Mouse (Mus musculus): ENCODE measurements around the gene Tmem184b.

The Tmem184b gene

GRCm38 (mm10) chr15:79402836-79403762 lies at the start of gene Tmem184b:
Gene Tmem184b (minus strand): TSS chr15:79403569.
- DNase-seq: peak; percentile 84

GRCm38 (mm10) chr15:79448041-79448440 lies 44.7 kb upstream of the Tmem184b start:
- DNase-seq: no peak

- DNase-seq: no peak
Measured at GRCm38 (mm10) chr15:79445786-79446654, 42.7 kb upstream of the Tmem184b start.

- DNase-seq: peak; percentile 42
Measured at GRCm38 (mm10) chr15:79443856-79444410, 40.6 kb upstream of the Tmem184b start.

GRCm38 (mm10) chr15:79442961-79443518 lies 39.7 kb upstream of the Tmem184b start:
- DNase-seq: no peak

- DNase-seq: no peak
Measured at GRCm38 (mm10) chr15:79442257-79442611, 38.9 kb upstream of the Tmem184b start.

GRCm38 (mm10) chr15:79441331-79442256 lies 38.2 kb upstream of the Tmem184b start:
- peak; percentile 87 for DNase-seq

GRCm38 (mm10) chr15:79440651-79441330 lies 37.4 kb upstream of the Tmem184b start:
- DNase-seq: no peak

- peak; percentile 71 for DNase-seq
Measured at GRCm38 (mm10) chr15:79440223-79440622, 36.9 kb upstream of the Tmem184b start.

GRCm38 (mm10) chr15:79439386-79439785 lies 36.0 kb upstream of the Tmem184b start:
- no peak for DNase-seq

GRCm38 (mm10) chr15:79438816-79439215 lies 35.4 kb upstream of the Tmem184b start:
- DNase-seq: no peak

GRCm38 (mm10) chr15:79438209-79438810 lies 34.9 kb upstream of the Tmem184b start:
- no peak for DNase-seq

GRCm38 (mm10) chr15:79437541-79438208 lies 34.3 kb upstream of the Tmem184b start:
- no peak for DNase-seq

- DNase-seq: no peak
Measured at GRCm38 (mm10) chr15:79436481-79436921, 33.1 kb upstream of the Tmem184b start.

GRCm38 (mm10) chr15:79435191-79435671 lies 31.9 kb upstream of the Tmem184b start:
- DNase-seq: peak; percentile 39

GRCm38 (mm10) chr15:79432892-79433291 lies 29.5 kb upstream of the Tmem184b start:
- DNase-seq: peak; percentile 41

- no peak for DNase-seq
Measured at GRCm38 (mm10) chr15:79432328-79432727, 29.0 kb upstream of the Tmem184b start.

- DNase-seq: no peak
Measured at GRCm38 (mm10) chr15:79431925-79432324, 28.6 kb upstream of the Tmem184b start.

GRCm38 (mm10) chr15:79430461-79431000 lies 27.2 kb upstream of the Tmem184b start:
- DNase-seq: no peak

- DNase-seq: no peak
Measured at GRCm38 (mm10) chr15:79429994-79430393, 26.6 kb upstream of the Tmem184b start.
